Mouse (Mus musculus) MEL (cell line): ENCODE measurements around the gene Atp6v0e. TPM values are rescaled to one million over a fixed set of nuclear protein-coding genes. Genes with fewer than 3 reads are reported as not detected.

Experiments
- DNase-seq: peaks from one replicate; pipeline ENCODE4 v3.0.0; 2011; ENCODE audit warnings: low read depth, low spot score
- H3K27ac ChIP-seq: 2 replicates; pipeline ENCODE4 v1.5.1; 2012; ENCODE audit warnings: low read depth, mild to moderate bottlenecking, control low read depth, low read length, moderate library complexity; ENCODE audit not compliant: control insufficient read depth
- H3K27me3 ChIP-seq, 2 experiments: fragments of 150-350 bp in 1 of 2; sonication (generic) in 1 of 2; 2 replicates each; pipeline ENCODE4 v1.6.1; 2012; ENCODE audit warnings: low read length in 2 of 2, mild to moderate bottlenecking in 2 of 2, improper control_type of control experiment in 1 of 2, moderate library complexity in 1 of 2; ENCODE audit not compliant: insufficient read depth in 2 of 2, control insufficient read depth in 1 of 2
- H3K36me3 ChIP-seq, 2 experiments: 2 replicates each; pipeline ENCODE4 v1.6.1; 2012 to 2014; ENCODE audit warnings: low read length in 2 of 2, improper control_type of control experiment in 1 of 2, inconsistent platforms in 1 of 2, mild to moderate bottlenecking in 1 of 2; ENCODE audit not compliant: insufficient read depth in 2 of 2, control insufficient read depth in 1 of 2
- H3K4me1 ChIP-seq, 2 experiments: fragments of 150-350 bp in 1 of 2; sonication (generic) in 1 of 2; 2 replicates each; pipeline ENCODE4 v1.6.1; 2012; ENCODE audit warnings: low read length in 2 of 2, improper control_type of control experiment in 1 of 2, mild to moderate bottlenecking in 1 of 2; ENCODE audit not compliant: insufficient read depth in 2 of 2, control insufficient read depth in 1 of 2
- H3K4me3 ChIP-seq, 2 experiments: fragments of 150-350 bp in 1 of 2; sonication (generic) in 1 of 2; 2 replicates each; pipeline ENCODE4 v1.5.1; 2012; ENCODE audit warnings: low read depth in 2 of 2, low read length in 2 of 2, mild to moderate bottlenecking in 2 of 2, moderate library complexity in 2 of 2, control low read depth in 1 of 2, improper control_type of control experiment in 1 of 2; ENCODE audit not compliant: control insufficient read depth in 1 of 2, insufficient read depth in 1 of 2
- H3K79me2 ChIP-seq: 2 replicates; pipeline ENCODE4 v1.6.1; 2012; ENCODE audit warnings: mild to moderate bottlenecking, low read length, moderate library complexity; ENCODE audit not compliant: control insufficient read depth, poor library complexity, insufficient read depth
- H3K9ac ChIP-seq: 2 replicates; pipeline ENCODE4 v1.6.1; 2012; ENCODE audit warnings: low read depth, mild to moderate bottlenecking, control low read depth, low read length, moderate library complexity; ENCODE audit not compliant: control insufficient read depth, poor library complexity, severe bottlenecking
- H3K9me3 ChIP-seq: fragments of 150-350 bp; sonication (generic); replicated peaks from 2 replicates; pipeline ENCODE4 v1.6.1; 2012; ENCODE audit warnings: mild to moderate bottlenecking, low read length, improper control_type of control experiment, moderate library complexity; ENCODE audit not compliant: insufficient read depth
- CHD2 ChIP-seq: IDR thresholded peaks from 2 replicates; pipeline ENCODE4 v1.6.1; 2011; ENCODE audit warnings: low read length, improper control_type of control experiment
- E2F4 ChIP-seq: IDR thresholded peaks from 2 replicates; pipeline ENCODE4 v1.6.1; 2011; ENCODE audit warnings: low read depth, low read length, improper control_type of control experiment, borderline replicate concordance
- ETS1 ChIP-seq: IDR thresholded peaks from 2 replicates; pipeline ENCODE4 v1.6.1; 2012; ENCODE audit warnings: low read depth, mild to moderate bottlenecking, inconsistent platforms, low read length, improper control_type of control experiment, moderate library complexity
- GABPA ChIP-seq: IDR thresholded peaks from 2 replicates; pipeline ENCODE4 v1.6.1; 2012; ENCODE audit warnings: low read depth, mild to moderate bottlenecking, inconsistent platforms, low read length, improper control_type of control experiment, moderate library complexity
- GATA1 ChIP-seq: IDR thresholded peaks from 2 replicates; pipeline ENCODE4 v1.6.1; 2011; ENCODE audit warnings: low read depth, low read length, improper control_type of control experiment
- HCFC1 ChIP-seq: IDR thresholded peaks from 2 replicates; pipeline ENCODE4 v1.6.1; 2012; ENCODE audit warnings: low read depth, mild to moderate bottlenecking, inconsistent platforms, low read length, improper control_type of control experiment, moderate library complexity
- JUND ChIP-seq: IDR thresholded peaks from 2 replicates; pipeline ENCODE4 v1.6.1; 2011; ENCODE audit warnings: low read depth, mild to moderate bottlenecking, improper control_type of control experiment, low read length
- KAT2A ChIP-seq: conservative IDR thresholded peaks from 2 replicates; pipeline ENCODE4 v1.6.1; 2012; ENCODE audit warnings: low read depth, low read length, improper control_type of control experiment, inconsistent platforms
- MAFK ChIP-seq: IDR thresholded peaks from 2 replicates; pipeline ENCODE4 v1.6.1; 2011; ENCODE audit warnings: low read depth, mild to moderate bottlenecking, low read length, improper control_type of control experiment, borderline replicate concordance
- MAZ ChIP-seq: IDR thresholded peaks from 2 replicates; pipeline ENCODE4 v1.6.1; 2012; ENCODE audit warnings: low read depth, mild to moderate bottlenecking, inconsistent platforms, low read length, improper control_type of control experiment
- MEF2A ChIP-seq: IDR thresholded peaks from 2 replicates; pipeline ENCODE4 v1.6.1; 2014; ENCODE audit warnings: low read depth, mild to moderate bottlenecking, inconsistent platforms, low read length, improper control_type of control experiment; ENCODE audit not compliant: poor library complexity, insufficient replicate concordance, severe bottlenecking; ENCODE audit errors: extremely low read depth
- MXI1 ChIP-seq: IDR thresholded peaks from 2 replicates; pipeline ENCODE4 v1.6.1; 2011; ENCODE audit warnings: mild to moderate bottlenecking, low read depth, low read length, improper control_type of control experiment
- MYC ChIP-seq: IDR thresholded peaks from 2 replicates; pipeline ENCODE4 v1.6.1; 2011; ENCODE audit warnings: low read depth, mild to moderate bottlenecking, low read length, improper control_type of control experiment, moderate library complexity
- NELFE ChIP-seq: IDR thresholded peaks from 2 replicates; pipeline ENCODE4 v1.6.1; 2011; ENCODE audit warnings: low read depth, low read length, improper control_type of control experiment
- NRF1 ChIP-seq: IDR thresholded peaks from 2 replicates; pipeline ENCODE4 v1.6.1; 2014; ENCODE audit warnings: low read depth, mild to moderate bottlenecking, inconsistent platforms, low read length, improper control_type of control experiment, moderate library complexity; ENCODE audit not compliant: poor library complexity, insufficient read depth, severe bottlenecking
- POLR2AphosphoS2 ChIP-seq: IDR thresholded peaks from 2 replicates; pipeline ENCODE4 v1.6.1; 2011; ENCODE audit warnings: low read length, improper control_type of control experiment
- POLR2AphosphoS5 ChIP-seq: IDR thresholded peaks from 2 replicates; pipeline ENCODE4 v1.6.1; 2012; ENCODE audit warnings: low read depth, borderline replicate concordance, mild to moderate bottlenecking, inconsistent platforms, low read length, moderate library complexity, mixed read lengths
- SIN3A ChIP-seq: IDR thresholded peaks from 2 replicates; pipeline ENCODE4 v1.6.1; 2012; ENCODE audit warnings: low read length, improper control_type of control experiment, inconsistent platforms
- TAL1 ChIP-seq: IDR thresholded peaks from 2 replicates; pipeline ENCODE4 v1.6.1; 2012; ENCODE audit warnings: mild to moderate bottlenecking, inconsistent platforms, low read length, moderate library complexity, mixed read lengths
- TBP ChIP-seq: IDR thresholded peaks from 2 replicates; pipeline ENCODE4 v1.8.0; 2011; ENCODE audit warnings: low read depth, low read length, improper control_type of control experiment
- TCF12 ChIP-seq: IDR thresholded peaks from 2 replicates; pipeline ENCODE4 v1.6.1; 2014; ENCODE audit warnings: low read depth, mild to moderate bottlenecking, inconsistent platforms, low read length, improper control_type of control experiment, moderate library complexity
- UBTF ChIP-seq: IDR thresholded peaks from 2 replicates; pipeline ENCODE4 v1.6.1; 2012; ENCODE audit warnings: low read depth, mild to moderate bottlenecking, inconsistent platforms, low read length, improper control_type of control experiment, moderate library complexity, borderline replicate concordance; ENCODE audit not compliant: insufficient read depth
- USF1 ChIP-seq: IDR thresholded peaks from 2 replicates; pipeline ENCODE4 v1.6.1; 2014; ENCODE audit warnings: low read depth, mild to moderate bottlenecking, inconsistent platforms, low read length, improper control_type of control experiment, moderate library complexity
- USF2 ChIP-seq, 2 experiments: IDR thresholded peaks; 2 replicates each; pipeline ENCODE4 v1.6.1; 2011 to 2012; ENCODE audit warnings: improper control_type of control experiment in 2 of 2, low read length in 2 of 2, borderline replicate concordance in 1 of 2, inconsistent platforms in 1 of 2, low read depth in 1 of 2, mild to moderate bottlenecking in 1 of 2; ENCODE audit not compliant: insufficient read depth in 1 of 2
- ZC3H11A ChIP-seq: IDR thresholded peaks from 2 replicates; pipeline ENCODE4 v1.6.1; 2012; ENCODE audit warnings: low read depth, mild to moderate bottlenecking, inconsistent platforms, low read length, improper control_type of control experiment
- ZKSCAN1 ChIP-seq: IDR thresholded peaks from 2 replicates; pipeline ENCODE4 v1.6.1; 2012; ENCODE audit warnings: low read depth, mild to moderate bottlenecking, inconsistent platforms, low read length, improper control_type of control experiment, moderate library complexity
- ZNF384 ChIP-seq: IDR thresholded peaks from 2 replicates; pipeline ENCODE4 v1.6.1; 2012; ENCODE audit warnings: low read depth, mild to moderate bottlenecking, inconsistent platforms, low read length, improper control_type of control experiment
- polyA plus RNA-seq, 2 experiments: library from polyadenylated mRNA; stranded (reverse) in 1 of 2; unstranded in 1 of 2; fragments of >175 nt in 1 of 2; fragments of >200 nt in 1 of 2; gene quantifications; 2 replicates each; pipeline versions ENCODE4 v1.2.1 to v1.2.4; 2012; ENCODE audit warnings: low replicate concordance in 2 of 2, low read depth in 1 of 2; ENCODE audit not compliant: insufficient read length in 2 of 2, insufficient read depth in 1 of 2, missing spikeins in 1 of 2
- total RNA-seq: library from RNA; depleted of rRNA; stranded (reverse); fragments of 300-350 nt; gene quantifications from 2 replicates; pipeline ENCODE4 v1.2.3, GENCODE M21; 2012

Atp6v0e gene
- total and polyA plus RNA-seq, 3 experiments, result 173 to 200 TPM; not detected in 1

DNA sequence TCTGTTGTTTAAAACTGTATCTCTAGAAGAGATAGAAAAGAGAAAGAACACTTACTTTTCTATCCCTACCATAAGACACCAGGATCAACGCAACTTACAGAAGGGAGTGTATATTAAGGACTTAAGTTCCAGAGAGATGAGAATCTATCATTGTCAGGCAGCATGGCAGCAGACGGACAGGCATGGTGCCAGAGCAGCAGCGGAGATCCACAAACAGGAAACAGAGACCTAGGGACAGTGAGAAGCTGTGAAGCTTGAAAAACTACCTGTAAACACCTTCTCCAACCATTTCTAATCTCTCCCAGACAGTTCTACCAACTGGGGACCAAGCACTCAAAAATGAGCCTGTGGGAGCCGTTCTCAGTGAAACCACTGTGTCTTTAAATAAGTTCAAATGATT lies 40.6 kb downstream of the Atp6v0e start:
- Histone ChIP-seq H3K9me3 (no peaks in the 10 kb centered on the region), H3K27me3 (no peaks in the 10 kb centered on the region), H3K27ac (no peak overlapping the region), H3K36me3 (peaks cover 10 to 15% of the 10 kb centered on the region in 2 experiments), H3K4me1 (peaks cover 4 to 16% of the 10 kb centered on the region in 2 experiments), H3K9ac (no peak overlapping the region), H3K4me3 (no peak overlapping the region), H3K79me2 (no peaks in the 10 kb centered on the region)
- TF ChIP-seq POLR2AphosphoS2 (peak; percentile 54; the same call in 1 of the 2 replicates), ZC3H11A (no peak), USF2 (IDR thresholded peaks at IDR 0.05; ENCODE audit: borderline replicate concordance in 1 of 2, insufficient read depth in 1 of 2, low read depth in 1 of 2, low read length in 2 of 2) (no peak), HCFC1 (no peak), GATA1 (no peak), TBP (no peak), TCF12 (no peak), NRF1 (no peak), TAL1 (no peak), ZKSCAN1 (no peak), UBTF (no peak), POLR2AphosphoS5 (no peak), SIN3A (0 out of 2 replicates have a peak, but pooled peaks have one; percentile 32), JUND (no peak), ETS1 (no peak), GABPA (no peak)
- no peak for DNase-seq

GRCm38 (mm10) chr17:26705463-26706359 lies 42.7 kb downstream of the Atp6v0e start:
- Histone ChIP-seq H3K79me2 (no peaks in the 10 kb centered on the region), H3K36me3 (peaks cover 0 to 34% of the 10 kb centered on the region in 2 experiments; a peak in 2 of 4 replicates), H3K27ac (peak overlapping the region; percentile 40), H3K4me3 (peak overlapping the region; percentile 14 to 39), H3K9ac (peak overlapping the region; percentile 12), H3K4me1 (peaks cover 12 to 34% of the 10 kb centered on the region in 2 experiments), H3K27me3 (no peaks in the 10 kb centered on the region), H3K9me3 (no peaks in the 10 kb centered on the region)
- peak; percentile 79 for DNase-seq
- TF ChIP-seq MAFK (peak; percentile 76), CHD2 (no peak), ZNF384 (no peak), ETS1 (no peak), NELFE (peak; percentile 25; the same call in 1 of the 2 replicates), MYC (0 out of 2 replicates have a peak, but pooled peaks have one; percentile 41), MXI1 (no peak; the same call in 1 of the 2 replicates), NRF1 (no peak), POLR2AphosphoS5 (no peak), UBTF (no peak), TCF12 (peak; percentile 25; the same call in 1 of the 2 replicates), KAT2A (no peak), GATA1 (peak; percentile 32; the same call in 1 of the 2 replicates), MEF2A (no peak), E2F4 (no peak), TBP (0 out of 2 replicates have a peak, but pooled peaks have one; percentile 43), HCFC1 (0 out of 2 replicates have a peak, but pooled peaks have one; percentile 25), MAZ (0 out of 2 replicates have a peak, but pooled peaks have one; percentile 36), USF1 (no peak)
